Mouse (Mus musculus): Measurements from ENCODE around the gene Fam131c. TPM values are rescaled to one million over a fixed set of nuclear protein-coding genes. Genes with fewer than 3 reads are reported as not detected.

The Fam131c gene
- polyA plus RNA-seq, 1 experiment from 2014 or later: 3.3 TPM

DNA sequence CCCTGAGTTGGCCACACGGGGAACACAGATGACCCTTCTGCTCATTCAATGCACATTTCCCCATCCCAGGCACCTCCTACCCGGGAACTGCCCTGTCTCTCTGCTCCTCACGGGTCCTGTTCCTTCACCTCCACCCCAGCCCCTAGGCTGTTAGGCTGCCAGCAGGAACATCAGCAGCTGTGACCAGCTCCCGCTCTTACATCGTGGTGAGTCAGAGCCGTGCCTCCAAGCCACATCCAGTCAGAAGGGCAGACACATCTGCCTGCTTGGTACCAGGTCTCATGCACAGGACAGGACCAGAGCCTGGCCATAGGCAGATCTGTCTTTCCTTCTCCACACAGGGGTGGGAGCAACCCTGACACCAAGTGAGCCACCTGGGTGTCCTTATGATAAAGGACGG is 2.1 kb upstream of the Fam131c start:
- Histone ChIP-seq H3K4me3 (ENCODE audit: low read length) (no peak overlapping the region), H3K27me3 (ENCODE audit: control insufficient read depth, insufficient read depth, low read depth, low read length) (peaks cover 24% of the 10 kb centered on the region), H3K36me3 (ENCODE audit: control insufficient read depth, insufficient read depth, low read length) (no peaks in the 10 kb centered on the region), H3K9ac (ENCODE audit: low read length) (no peak overlapping the region), H3K27ac (ENCODE audit: low read length) (no peak overlapping the region), H3K4me1 (replicated peaks; ENCODE audit: control insufficient read depth, insufficient read depth, low read length) (no peaks in the 10 kb centered on the region; the same call in 1 of the 2 replicates), H3K9me3 (ENCODE audit: control insufficient read depth, low read length) (no peaks in the 10 kb centered on the region), H3K4me2 (ENCODE audit: low read depth, low read length) (no peak overlapping the region)
- ATAC-seq (ENCODE audit: low read depth): no peak
- 42% methylated on average over 7 of the region's 7 CpGs for WGBS

DNA sequence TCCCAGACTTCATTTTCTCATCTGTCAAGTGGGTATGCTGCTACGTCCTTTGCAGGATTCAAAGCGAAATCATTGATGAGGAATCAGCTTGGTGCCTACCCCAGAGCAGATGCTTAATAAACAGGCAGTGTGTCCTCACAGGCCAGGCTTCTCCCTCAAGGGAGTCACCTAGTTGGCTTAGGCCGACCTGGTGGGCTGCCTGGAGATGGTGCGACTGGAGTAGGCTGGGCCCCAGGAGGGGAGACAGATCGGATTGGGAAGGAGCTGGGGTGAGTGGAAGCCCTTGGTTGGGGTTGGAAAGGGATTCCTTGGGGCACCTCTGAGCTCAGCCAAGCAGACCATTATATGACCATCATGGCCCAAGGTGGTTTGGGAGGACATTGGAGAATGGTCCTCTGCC is 4.4 kb downstream of the Fam131c start:
- no peaks in the 10 kb centered on the region for H3K36me3 ChIP-seq (ENCODE audit: control insufficient read depth, insufficient read depth, low read length)
- H3K4me3 ChIP-seq (ENCODE audit: low read length): no peak overlapping the region
- no peak overlapping the region for H3K4me2 ChIP-seq (ENCODE audit: low read depth, low read length)
- no peak for ATAC-seq (ENCODE audit: low read depth)
- no peak overlapping the region for H3K9ac ChIP-seq (ENCODE audit: low read length)
- WGBS: 85% methylated on average over 5 of the region's 5 CpGs
- no peaks in the 10 kb centered on the region for H3K9me3 ChIP-seq (ENCODE audit: control insufficient read depth, low read length)
- H3K4me1 ChIP-seq (replicated peaks; ENCODE audit: control insufficient read depth, insufficient read depth, low read length): no peaks in the 10 kb centered on the region; the same call in 1 of the 2 replicates
- H3K27me3 ChIP-seq (ENCODE audit: control insufficient read depth, insufficient read depth, low read depth, low read length): peaks cover 14% of the 10 kb centered on the region
- H3K27ac ChIP-seq (ENCODE audit: low read length): no peak overlapping the region

DNA sequence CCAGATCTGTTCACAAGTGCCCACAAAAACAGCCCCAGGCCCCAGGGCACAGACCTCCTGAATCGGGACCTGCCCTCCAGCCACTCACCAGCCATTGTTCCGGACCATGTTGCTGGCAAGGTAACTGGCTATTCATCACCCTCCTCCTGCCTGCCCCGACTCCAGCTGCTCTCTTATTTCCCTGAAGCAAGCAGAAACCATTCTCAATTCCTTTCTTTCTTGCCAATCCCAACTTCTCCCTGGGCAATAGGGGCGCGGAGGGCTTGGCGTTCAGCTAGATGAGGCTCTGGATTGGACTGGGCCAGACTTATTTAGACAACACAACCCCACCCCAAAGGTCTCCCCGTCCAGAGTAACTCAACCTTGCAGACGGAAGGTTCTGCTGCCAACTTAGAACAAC is 11.7 kb downstream of the Fam131c start:
- H3K4me3 ChIP-seq (ENCODE audit: low read length): no peak overlapping the region
- no peak overlapping the region for H3K9ac ChIP-seq (ENCODE audit: low read length)
- peaks cover 11% of the 10 kb centered on the region; the same call in 1 of the 2 replicates for H3K4me1 ChIP-seq (replicated peaks; ENCODE audit: control insufficient read depth, insufficient read depth, low read length)
- H3K4me2 ChIP-seq (ENCODE audit: low read depth, low read length): no peak overlapping the region
- no peak overlapping the region for H3K27ac ChIP-seq (ENCODE audit: low read length)
- peaks cover 27% of the 10 kb centered on the region for H3K27me3 ChIP-seq (ENCODE audit: control insufficient read depth, insufficient read depth, low read depth, low read length)
- 68% methylated on average over 8 of the region's 8 CpGs for WGBS
- no peaks in the 10 kb centered on the region for H3K36me3 ChIP-seq (ENCODE audit: control insufficient read depth, insufficient read depth, low read length)
- no peak for ATAC-seq (ENCODE audit: low read depth)
- no peaks in the 10 kb centered on the region for H3K9me3 ChIP-seq (ENCODE audit: control insufficient read depth, low read length)

DNA sequence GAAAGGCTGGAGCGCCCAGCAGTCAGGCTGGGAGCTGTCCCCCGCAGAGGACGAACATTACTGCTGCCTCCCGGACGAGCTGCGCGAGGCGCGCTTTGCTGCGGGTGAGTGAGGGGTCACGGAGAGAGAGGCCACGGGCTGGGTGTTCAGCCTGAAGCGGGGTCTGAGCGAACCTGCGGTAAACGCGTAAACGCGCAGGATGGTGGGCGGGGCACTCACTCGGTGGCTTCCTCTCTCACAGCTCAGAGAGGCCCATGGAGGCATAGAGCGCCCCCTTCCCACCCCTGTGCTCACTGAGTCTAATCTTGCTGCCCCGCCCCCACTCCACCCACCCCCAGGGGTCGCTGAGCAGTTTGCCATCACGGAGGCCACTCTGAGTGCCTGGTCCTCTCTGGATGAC is 14.4 kb downstream of the Fam131c start:
- peak; percentile 37 for ATAC-seq (ENCODE audit: low read depth)
- H3K4me1 ChIP-seq (replicated peaks; ENCODE audit: control insufficient read depth, insufficient read depth, low read length): peaks cover 11% of the 10 kb centered on the region; the same call in 1 of the 2 replicates
- 1% methylated on average over 24 of the region's 25 CpGs for WGBS
- no peak overlapping the region for H3K27ac ChIP-seq (ENCODE audit: low read length)
- H3K36me3 ChIP-seq (ENCODE audit: control insufficient read depth, insufficient read depth, low read length): no peaks in the 10 kb centered on the region
- H3K4me2 ChIP-seq (ENCODE audit: low read depth, low read length): peak overlapping the region; percentile 73
- peak overlapping the region; percentile 64 for H3K9ac ChIP-seq (ENCODE audit: low read length)
- peaks cover 27% of the 10 kb centered on the region for H3K27me3 ChIP-seq (ENCODE audit: control insufficient read depth, insufficient read depth, low read depth, low read length)
- H3K9me3 ChIP-seq (ENCODE audit: control insufficient read depth, low read length): no peaks in the 10 kb centered on the region
- peak overlapping the region; percentile 43 for H3K4me3 ChIP-seq (ENCODE audit: low read length)

DNA sequence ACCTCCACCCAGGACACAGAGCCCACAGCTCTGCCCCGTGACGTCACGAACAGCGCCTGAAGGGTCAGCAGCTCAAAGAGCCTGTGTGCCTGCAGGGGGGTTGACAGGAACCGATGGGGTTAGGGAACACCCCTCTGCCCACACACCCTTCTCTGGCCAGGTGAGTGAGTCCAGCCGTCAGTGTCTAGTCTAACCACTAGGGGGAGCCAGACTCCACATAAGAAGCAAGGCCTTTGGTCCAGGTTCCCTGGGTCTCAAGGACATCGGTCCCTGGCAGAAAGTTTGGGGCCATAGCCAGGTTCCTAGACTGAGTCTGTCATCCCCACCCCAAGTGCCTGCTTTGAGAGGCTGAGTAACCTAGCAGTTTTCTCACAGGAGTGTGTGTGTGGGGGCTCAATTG is 17.3 kb downstream of the Fam131c start:
- under 1% methylated on average over 7 of the region's 7 CpGs for WGBS
- Histone ChIP-seq H3K36me3 (ENCODE audit: control insufficient read depth, insufficient read depth, low read length) (no peaks in the 10 kb centered on the region), H3K4me1 (replicated peaks; ENCODE audit: control insufficient read depth, insufficient read depth, low read length) (peaks cover 11% of the 10 kb centered on the region; the same call in 1 of the 2 replicates), H3K27me3 (ENCODE audit: control insufficient read depth, insufficient read depth, low read depth, low read length) (peaks cover 27% of the 10 kb centered on the region), H3K4me3 (ENCODE audit: low read length) (no peak overlapping the region), H3K27ac (ENCODE audit: low read length) (no peak overlapping the region), H3K9ac (ENCODE audit: low read length) (no peak overlapping the region), H3K9me3 (ENCODE audit: control insufficient read depth, low read length) (no peaks in the 10 kb centered on the region), H3K4me2 (ENCODE audit: low read depth, low read length) (no peak overlapping the region)
- ATAC-seq (ENCODE audit: low read depth): peak; percentile 21; the same call in 1 of the 2 replicates

DNA sequence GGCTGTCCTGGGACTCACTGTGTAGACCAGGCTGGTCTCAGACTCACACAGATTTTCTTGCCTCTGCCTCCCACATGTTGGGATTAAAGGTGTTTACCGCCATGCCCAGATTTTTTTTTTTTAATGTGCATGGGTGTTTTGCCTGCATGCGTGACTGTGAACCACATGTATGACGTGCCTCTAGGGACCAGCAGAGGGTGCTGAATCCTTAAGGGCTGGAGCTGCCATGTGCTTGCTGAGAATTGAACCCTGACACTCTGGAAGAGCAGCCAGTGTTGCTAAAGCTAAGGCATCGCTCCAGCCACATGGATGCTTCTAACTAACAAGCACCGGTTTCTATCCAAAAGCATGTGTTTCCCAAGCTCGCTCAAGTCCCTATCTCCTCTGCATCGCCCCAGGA is 18.1 kb downstream of the Fam131c start:
- peaks cover 11% of the 10 kb centered on the region; the same call in 1 of the 2 replicates for H3K4me1 ChIP-seq (replicated peaks; ENCODE audit: control insufficient read depth, insufficient read depth, low read length)
- no peaks in the 10 kb centered on the region for H3K9me3 ChIP-seq (ENCODE audit: control insufficient read depth, low read length)
- H3K27me3 ChIP-seq (ENCODE audit: control insufficient read depth, insufficient read depth, low read depth, low read length): peaks cover 27% of the 10 kb centered on the region
- WGBS: 73% methylated on average over 7 of the region's 7 CpGs
- no peak overlapping the region for H3K9ac ChIP-seq (ENCODE audit: low read length)
- no peaks in the 10 kb centered on the region for H3K36me3 ChIP-seq (ENCODE audit: control insufficient read depth, insufficient read depth, low read length)
- no peak overlapping the region for H3K4me2 ChIP-seq (ENCODE audit: low read depth, low read length)
- H3K27ac ChIP-seq (ENCODE audit: low read length): no peak overlapping the region
- no peak overlapping the region for H3K4me3 ChIP-seq (ENCODE audit: low read length)
- ATAC-seq (ENCODE audit: low read depth): no peak

DNA sequence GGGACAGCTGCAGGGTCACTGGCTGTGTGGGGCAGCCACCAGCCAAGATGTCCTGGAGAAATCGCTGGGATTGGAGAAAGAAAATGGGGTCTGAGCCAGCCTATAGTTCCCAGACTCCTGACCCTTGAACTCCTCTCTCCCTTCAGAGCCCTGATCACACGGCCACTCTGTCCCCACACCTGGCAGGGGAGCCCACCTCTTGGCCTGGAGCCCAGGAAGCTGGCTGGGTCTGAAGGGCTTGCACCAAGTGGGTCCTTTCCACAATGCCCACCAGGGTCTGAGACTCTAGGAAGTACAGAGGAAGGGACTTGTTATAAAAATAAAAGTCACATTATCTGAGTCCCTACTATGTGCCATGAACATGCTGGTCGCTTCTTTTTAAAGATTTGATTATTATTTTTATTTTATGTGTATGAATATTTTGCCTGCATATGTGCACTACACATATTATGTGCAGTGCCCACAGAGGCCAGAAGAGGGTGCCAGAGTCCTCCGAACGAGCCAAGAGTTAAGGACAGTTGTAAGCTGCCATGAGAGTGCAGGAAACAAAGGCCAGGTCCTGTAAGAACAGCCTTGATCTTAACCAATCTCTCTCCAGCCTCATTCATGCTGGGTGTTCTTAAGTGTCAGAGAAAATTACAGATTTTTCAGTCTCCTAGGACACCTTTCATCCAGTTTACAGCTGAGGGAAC is 19.2 kb downstream of the Fam131c start:
- Histone ChIP-seq H3K4me2 (ENCODE audit: low read depth, low read length) (no peak overlapping the region), H3K27ac (ENCODE audit: low read length) (no peak overlapping the region), H3K9ac (ENCODE audit: low read length) (no peak overlapping the region), H3K36me3 (ENCODE audit: control insufficient read depth, insufficient read depth, low read length) (no peaks in the 10 kb centered on the region), H3K4me3 (ENCODE audit: low read length) (no peak overlapping the region), H3K9me3 (ENCODE audit: control insufficient read depth, low read length) (no peaks in the 10 kb centered on the region), H3K4me1 (replicated peaks; ENCODE audit: control insufficient read depth, insufficient read depth, low read length) (peaks cover 10% of the 10 kb centered on the region; the same call in 1 of the 2 replicates), H3K27me3 (ENCODE audit: control insufficient read depth, insufficient read depth, low read depth, low read length) (peaks cover 22% of the 10 kb centered on the region)
- ATAC-seq (ENCODE audit: low read depth): peak; percentile 39
- 9% methylated on average over 5 of the region's 5 CpGs for WGBS

DNA sequence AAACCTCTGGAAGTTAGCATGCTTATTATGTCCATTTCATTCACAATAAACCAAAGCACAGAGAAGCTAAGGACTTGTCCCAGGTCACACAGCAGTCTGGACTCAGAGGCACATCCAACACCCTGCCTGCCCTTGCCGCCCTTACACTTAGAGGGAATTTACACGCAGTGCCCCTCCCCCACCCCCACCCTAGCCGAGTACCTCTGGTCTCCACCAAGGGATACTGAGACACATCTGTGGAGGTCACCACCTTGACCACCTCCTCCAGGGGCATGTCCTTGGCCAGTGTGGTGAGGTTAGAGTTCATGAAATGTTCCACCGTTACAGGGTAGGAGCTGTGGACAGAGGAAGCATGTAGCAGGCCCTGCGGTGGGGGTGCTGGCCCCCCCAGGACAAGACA is 19.9 kb downstream of the Fam131c start:
- Histone ChIP-seq H3K36me3 (ENCODE audit: control insufficient read depth, insufficient read depth, low read length) (no peaks in the 10 kb centered on the region), H3K9me3 (ENCODE audit: control insufficient read depth, low read length) (no peaks in the 10 kb centered on the region), H3K9ac (ENCODE audit: low read length) (no peak overlapping the region), H3K4me2 (ENCODE audit: low read depth, low read length) (no peak overlapping the region), H3K27me3 (ENCODE audit: control insufficient read depth, insufficient read depth, low read depth, low read length) (peaks cover 18% of the 10 kb centered on the region), H3K27ac (ENCODE audit: low read length) (no peak overlapping the region), H3K4me3 (ENCODE audit: low read length) (no peak overlapping the region), H3K4me1 (replicated peaks; ENCODE audit: control insufficient read depth, insufficient read depth, low read length) (peaks cover 4% of the 10 kb centered on the region; the same call in 1 of the 2 replicates)
- ATAC-seq (ENCODE audit: low read depth): no peak
- 62% methylated on average over 5 of the region's 5 CpGs for WGBS

DNA sequence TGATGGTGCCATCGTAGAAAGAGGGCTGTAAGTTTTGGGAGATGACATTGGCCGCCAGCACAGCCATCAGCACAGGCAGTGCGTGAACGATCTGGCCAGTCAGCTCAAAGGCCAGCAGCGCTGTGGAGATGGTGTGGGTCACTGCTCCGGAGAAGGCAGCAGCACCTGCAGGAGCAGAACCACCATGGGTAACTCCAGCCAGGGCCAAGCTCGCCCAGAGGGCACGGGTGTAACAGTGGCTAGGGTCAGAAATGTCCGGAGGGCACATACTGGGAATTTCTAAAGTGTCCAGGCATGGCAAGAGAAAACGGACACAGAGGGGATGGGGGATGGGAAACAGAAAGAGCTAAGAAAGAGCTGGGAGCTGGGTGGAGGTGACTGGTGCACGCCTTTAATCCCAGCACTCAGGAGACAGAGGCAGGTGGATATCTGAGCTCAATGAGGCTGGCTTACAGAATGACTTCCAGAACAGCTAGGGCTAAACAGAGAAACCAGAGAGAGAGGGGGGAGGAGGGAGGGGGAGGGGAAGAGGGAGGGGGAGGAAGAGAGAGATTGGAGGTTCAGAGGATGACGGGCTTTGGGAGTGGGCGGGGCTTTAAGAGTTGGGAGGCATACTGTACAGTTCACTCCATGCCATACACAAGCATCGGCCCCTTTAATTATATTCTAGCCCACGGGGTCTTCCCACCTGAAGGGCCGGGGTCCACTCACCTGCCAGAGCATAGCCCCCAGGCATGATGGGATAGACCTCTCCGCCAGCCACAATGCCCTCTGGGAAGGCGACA is 21.5 kb downstream of the Fam131c start:
- H3K4me1 ChIP-seq (replicated peaks; ENCODE audit: control insufficient read depth, insufficient read depth, low read length): peaks cover under 1% of the 10 kb centered on the region
- WGBS: 66% methylated on average over 18 of the region's 18 CpGs
- H3K27me3 ChIP-seq (ENCODE audit: control insufficient read depth, insufficient read depth, low read depth, low read length): peaks cover 2% of the 10 kb centered on the region; the same call in 1 of the 2 replicates

More for the DNA sequence above, 21.5 kb downstream of the Fam131c start:
- Histone ChIP-seq H3K36me3 (ENCODE audit: control insufficient read depth, insufficient read depth, low read length) (no peaks in the 10 kb centered on the region), H3K9ac (ENCODE audit: low read length) (no peak overlapping the region), H3K4me3 (ENCODE audit: low read length) (no peak overlapping the region), H3K9me3 (ENCODE audit: control insufficient read depth, low read length) (no peaks in the 10 kb centered on the region), H3K4me2 (ENCODE audit: low read depth, low read length) (no peak overlapping the region), H3K27ac (ENCODE audit: low read length) (no peak overlapping the region)
- no peak for ATAC-seq (ENCODE audit: low read depth)
